Mouse (Mus musculus): ENCODE results near the gene Gm20388. TPM values are rescaled to one million over a fixed set of nuclear protein-coding genes. Genes with fewer than 3 reads are reported as not detected.

Gm20388 gene
- total RNA-seq, 2 experiments from 2014 or later: 8.8 TPM

- no peak for DNase-seq (ENCODE audit: extremely low spot score in 1 of 2, low spot score in 1 of 2)
Observed at GRCm38 (mm10) chr8:123823111-123823510, 3912.5 kb downstream of the Gm20388 start.

- no peak for DNase-seq (ENCODE audit: extremely low spot score in 1 of 2, low spot score in 1 of 2)
Observed at GRCm38 (mm10) chr8:123823532-123824123, 3913.0 kb downstream of the Gm20388 start.

DNA sequence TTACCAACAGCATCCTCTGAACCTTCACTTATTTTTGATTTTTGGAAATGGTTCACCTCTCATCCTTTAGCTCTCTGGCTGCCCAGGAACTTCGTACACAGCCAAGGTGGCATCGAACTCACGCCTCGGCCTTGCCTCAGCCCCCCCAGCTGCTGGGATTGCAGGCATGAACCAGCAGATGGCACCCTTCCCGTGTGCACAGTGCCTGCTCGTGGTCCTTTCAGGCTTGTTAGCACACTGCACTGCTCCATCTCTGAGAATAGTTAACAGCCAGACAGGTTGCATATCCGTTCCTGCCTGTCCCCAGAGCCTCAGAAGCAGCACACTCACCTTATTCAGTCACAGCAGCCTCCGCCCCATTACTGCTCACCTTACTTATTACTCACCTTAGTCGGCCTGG is 3915.4 kb downstream of the Gm20388 start:
- no peak for DNase-seq (ENCODE audit: extremely low spot score in 1 of 2, low spot score in 1 of 2)

- no peak for DNase-seq (ENCODE audit: extremely low spot score in 1 of 2, low spot score in 1 of 2)
Observed at GRCm38 (mm10) chr8:123826758-123827157, 3916.1 kb downstream of the Gm20388 start.

- no peak for DNase-seq (ENCODE audit: extremely low spot score in 1 of 2, low spot score in 1 of 2)
Observed at GRCm38 (mm10) chr8:123827523-123827922, 3916.9 kb downstream of the Gm20388 start.

DNA sequence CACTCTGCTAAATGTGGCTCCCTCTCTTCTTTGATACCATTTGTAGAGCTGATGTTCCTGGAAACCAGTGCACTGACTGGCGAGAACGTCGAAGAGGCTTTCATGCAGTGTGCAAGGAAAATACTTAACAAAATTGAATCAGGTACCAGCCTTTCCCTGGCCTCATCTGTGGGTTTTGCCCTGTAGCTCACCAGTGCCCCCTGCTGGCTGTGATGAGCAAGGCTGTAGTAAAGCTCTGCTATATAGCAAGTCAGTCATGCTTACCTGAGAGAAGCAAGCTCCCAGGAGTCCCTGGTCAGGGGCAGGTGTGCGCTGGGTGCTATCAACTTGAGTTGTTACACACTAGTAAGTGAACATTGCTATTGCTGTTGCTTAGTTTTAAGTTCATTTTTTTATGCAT is 3922.1 kb downstream of the Gm20388 start:
- DNase-seq (ENCODE audit: extremely low spot score in 1 of 2, low spot score in 1 of 2): peak in 1 of 2 experiments; percentile 67

GRCm38 (mm10) chr8:123835451-123835850 is 3924.8 kb downstream of the Gm20388 start:
- peak in 1 of 2 experiments; percentile 78 for DNase-seq (ENCODE audit: extremely low spot score in 1 of 2, low spot score in 1 of 2)

DNA sequence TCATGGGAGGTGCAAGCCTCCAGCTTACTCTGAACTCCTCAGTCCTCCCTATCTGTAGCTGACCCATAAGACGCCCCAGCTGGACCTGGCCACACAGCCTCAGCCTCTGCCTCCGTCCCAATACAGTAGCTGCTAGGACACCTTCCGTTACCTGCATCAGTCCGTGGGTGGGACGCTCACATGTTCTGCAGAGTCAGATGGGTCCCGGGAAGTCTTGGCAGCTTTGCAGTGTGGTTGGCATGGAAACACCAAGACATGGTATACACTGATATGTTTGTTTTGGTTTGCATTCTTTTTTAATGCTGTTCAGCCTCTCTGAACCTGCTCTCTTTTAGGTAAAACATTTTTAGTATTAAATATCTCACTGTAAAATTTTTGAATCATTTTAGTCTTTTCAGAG is 3925.7 kb downstream of the Gm20388 start:
- no peak for DNase-seq (ENCODE audit: extremely low spot score in 1 of 2, low spot score in 1 of 2)

GRCm38 (mm10) chr8:123838496-123838895 is 3927.9 kb downstream of the Gm20388 start:
- DNase-seq (ENCODE audit: extremely low spot score in 1 of 2, low spot score in 1 of 2): no peak

DNA sequence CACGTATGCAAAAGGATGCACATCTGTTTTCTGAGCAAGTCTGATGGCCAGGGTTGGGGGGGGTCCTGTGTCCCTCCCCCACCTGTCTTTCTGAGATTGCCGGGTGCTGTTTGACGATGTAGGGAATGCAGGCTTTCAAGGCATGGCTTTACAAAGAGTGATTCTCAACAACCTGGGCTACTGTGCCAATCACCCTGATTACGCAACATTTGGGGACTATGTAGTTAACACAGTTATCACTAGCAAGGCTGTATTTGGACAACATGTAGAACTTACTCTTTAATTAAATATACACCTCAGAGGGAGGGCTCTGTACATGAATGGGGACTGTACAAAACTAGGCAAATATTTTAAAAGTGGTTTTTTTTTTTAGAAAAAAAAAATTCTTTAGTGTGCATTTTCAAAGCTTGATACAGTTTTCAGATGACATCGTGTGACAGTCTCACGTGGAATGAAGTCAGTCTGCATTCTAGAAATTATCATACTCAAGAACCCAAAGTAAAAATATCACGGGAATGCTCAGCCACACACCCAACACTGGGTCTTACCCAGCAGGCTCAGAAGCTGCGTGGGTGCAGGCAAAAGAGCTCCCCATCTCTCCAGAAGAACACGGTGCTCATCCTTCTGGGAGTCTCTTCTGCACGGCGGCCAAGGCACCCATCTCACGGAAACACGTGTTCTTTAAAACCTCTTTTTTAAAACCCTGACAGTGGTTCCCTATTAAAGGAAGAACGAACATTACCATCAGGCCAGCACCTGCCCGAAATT is 3930.1 kb downstream of the Gm20388 start:
- DNase-seq (ENCODE audit: extremely low spot score in 1 of 2, low spot score in 1 of 2): no peak

- no peak for DNase-seq (ENCODE audit: extremely low spot score in 1 of 2, low spot score in 1 of 2)
Observed at GRCm38 (mm10) chr8:123842086-123842485, 3931.4 kb downstream of the Gm20388 start.

GRCm38 (mm10) chr8:123844341-123844740 is 3933.7 kb downstream of the Gm20388 start:
- no peak for DNase-seq (ENCODE audit: extremely low spot score in 1 of 2, low spot score in 1 of 2)

DNA sequence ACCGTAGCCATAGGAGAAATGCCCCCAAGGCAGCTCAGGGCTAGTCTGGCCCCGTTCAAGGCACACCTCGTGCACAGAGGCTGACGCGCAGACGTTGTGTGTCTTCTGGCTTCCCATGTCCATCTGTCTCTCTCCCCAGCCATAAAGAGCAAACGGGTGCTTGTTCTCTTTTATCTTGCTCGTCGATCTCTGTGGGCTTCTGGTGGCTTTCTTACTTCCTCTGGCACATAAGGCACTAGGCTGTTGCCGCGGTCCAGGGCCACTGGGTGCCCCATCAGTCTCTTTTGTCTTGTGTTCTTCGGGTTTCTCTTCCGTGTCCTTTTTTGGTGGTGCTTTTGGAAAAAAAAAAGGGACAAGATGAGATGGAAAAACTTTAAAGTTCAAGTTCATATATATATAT is 3934.5 kb downstream of the Gm20388 start:
- no peak for DNase-seq (ENCODE audit: extremely low spot score in 1 of 2, low spot score in 1 of 2)

DNA sequence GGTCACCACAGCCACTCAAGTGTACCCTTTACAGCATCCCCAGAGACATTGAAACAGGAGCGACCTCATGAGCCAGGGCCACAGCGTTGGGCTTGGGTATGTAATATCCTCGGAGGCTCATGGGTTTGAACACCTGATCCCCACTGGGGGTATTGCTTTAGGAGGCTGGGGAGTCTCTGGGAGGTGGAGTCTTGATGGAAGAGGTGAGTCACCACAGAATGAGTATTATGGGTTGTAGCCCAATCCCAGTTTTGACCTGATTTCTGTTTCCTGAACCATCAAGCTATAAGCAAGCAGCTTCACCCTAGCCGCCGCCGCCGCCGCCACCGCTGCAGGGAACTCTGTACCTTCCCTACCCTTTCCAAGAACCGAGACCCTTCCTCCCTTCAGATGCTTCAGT is 3935.3 kb downstream of the Gm20388 start:
- no peak for DNase-seq (ENCODE audit: extremely low spot score in 1 of 2, low spot score in 1 of 2)

GRCm38 (mm10) chr8:123846509-123846908 is 3935.9 kb downstream of the Gm20388 start:
- DNase-seq (ENCODE audit: extremely low spot score in 1 of 2, low spot score in 1 of 2): no peak

GRCm38 (mm10) chr8:123847546-123847945 is 3936.9 kb downstream of the Gm20388 start:
- DNase-seq (ENCODE audit: extremely low spot score in 1 of 2, low spot score in 1 of 2): no peak

DNA sequence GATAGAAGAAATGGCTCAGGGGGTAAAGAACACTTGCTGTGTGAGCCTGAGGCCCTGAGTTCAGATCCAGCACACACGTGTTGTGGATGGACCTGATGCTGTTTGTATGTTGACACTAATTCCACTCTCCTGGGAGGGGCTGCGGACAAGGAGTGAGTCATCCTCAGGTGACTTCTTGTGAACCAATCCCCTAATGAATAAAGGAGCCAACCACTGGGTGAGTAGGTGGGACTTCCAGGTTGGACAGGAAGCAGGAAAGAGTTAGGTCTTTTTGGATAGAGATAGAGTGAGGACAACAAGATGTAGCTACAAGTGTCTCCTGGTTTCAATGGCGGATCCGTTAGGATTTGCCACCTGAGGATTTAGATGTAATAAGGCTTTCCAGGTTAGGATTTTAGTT is 3938.7 kb downstream of the Gm20388 start:
- no peak for DNase-seq (ENCODE audit: extremely low spot score in 1 of 2, low spot score in 1 of 2)

- DNase-seq (ENCODE audit: extremely low spot score in 1 of 2, low spot score in 1 of 2): no peak
Observed at GRCm38 (mm10) chr8:123851590-123851989, 3940.9 kb downstream of the Gm20388 start.

- no peak for DNase-seq (ENCODE audit: extremely low spot score in 1 of 2, low spot score in 1 of 2)
Observed at GRCm38 (mm10) chr8:123854252-123854651, 3943.6 kb downstream of the Gm20388 start.

DNA sequence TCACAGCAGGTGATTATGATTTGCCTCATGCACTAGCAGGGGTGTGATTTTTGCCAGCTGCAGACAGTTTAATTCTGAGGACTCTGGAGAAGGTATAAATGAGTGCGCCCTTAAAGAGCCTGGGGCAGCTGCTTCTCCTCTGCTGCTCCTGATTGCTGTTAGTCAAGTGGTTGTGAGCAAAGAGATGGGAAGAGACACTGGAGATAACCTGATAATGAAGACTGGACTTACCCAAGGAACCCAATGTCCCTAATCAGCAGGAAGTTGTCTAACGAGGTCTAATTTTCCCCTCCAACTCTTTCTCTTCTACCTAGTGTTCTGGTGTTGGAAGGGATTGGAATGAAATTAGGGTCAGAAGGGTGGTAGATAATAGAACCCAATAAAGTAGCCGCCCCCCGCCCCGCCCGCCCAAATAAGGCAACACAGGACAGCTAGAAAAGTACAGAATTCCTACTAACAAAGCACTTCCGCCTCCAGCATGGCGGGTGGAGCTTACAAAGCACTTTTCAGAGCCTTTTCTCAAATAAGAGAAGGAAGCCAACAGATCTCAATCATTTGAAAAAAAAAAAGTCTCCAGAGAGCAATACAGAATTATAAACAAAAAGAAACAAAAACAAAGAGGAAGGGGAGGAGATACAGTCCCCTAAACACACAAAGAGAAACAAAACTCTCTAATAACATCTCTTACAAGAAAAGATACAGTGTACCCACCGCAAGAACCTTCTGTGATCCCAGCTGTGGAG is 3944.3 kb downstream of the Gm20388 start:
- DNase-seq (ENCODE audit: extremely low spot score in 1 of 2, low spot score in 1 of 2): no peak

GRCm38 (mm10) chr8:123857361-123857760 is 3946.7 kb downstream of the Gm20388 start:
- no peak for DNase-seq (ENCODE audit: extremely low spot score in 1 of 2, low spot score in 1 of 2)
